Mouse (Mus musculus) adrenal gland, adult 10 weeks (tissue): ENCODE data around the gene Gm20924. TPM values are rescaled to one million over a fixed set of nuclear protein-coding genes. Genes with fewer than 3 reads are reported as not detected.

Source experiments
- polyA plus RNA-seq: library from polyadenylated mRNA; stranded (reverse); fragments of 350-450 nt; fragmentation: Illumina TruSeq; extraction: RNeasy Lipid Tissue Mini Kit (QIAGEN cat#74804); gene quantifications from one replicate; pipeline ENCODE4 v1.2.3, GENCODE M21; 2014; ENCODE audit warnings: low read depth, low replicate concordance

Gene Gm20924
- polyA plus RNA-seq = not detected

GRCm38 (mm10) chrY:65207427-65207826 lies at the start of gene Gm20924:
Gene Gm20924 (minus strand): TSS chrY:65207527.

Other genes with a start within 250 kb of the Gm20924 start
- gene Gm20736, start 170.2 kb upstream of the Gm20924 start, polyA plus RNA-seq = not detected